Mouse (Mus musculus) heart, adult 2 months (tissue): ENCODE measurements around the gene Rps6ka1. TPM values are rescaled to one million over a fixed set of nuclear protein-coding genes. Genes with fewer than 3 reads are reported as not detected.
A peak's percentile ranks its signal among the peaks of the same experiment; 100 is the strongest.

ENCODE experiments used
- DNase-seq, 2 experiments: peaks; one replicate each; pipeline ENCODE4 v3.0.0; 2021
- H3K27ac ChIP-seq: fragments of 200-600 bp; 2 replicates; pipeline ENCODE4 v1.8.1; 2022
- H3K27me3 ChIP-seq: fragments of 200-500 bp; 2 replicates; pipeline ENCODE4 v1.6.1; 2012; ENCODE audit warnings: mild to moderate bottlenecking, low read length, inconsistent platforms, mixed read lengths; ENCODE audit not compliant: control insufficient read depth, insufficient read depth
- H3K36me3 ChIP-seq: fragments of 200-500 bp; 2 replicates; pipeline ENCODE4 v1.6.1; 2012; ENCODE audit warnings: low read length, inconsistent platforms; ENCODE audit not compliant: control insufficient read depth, insufficient read depth
- H3K4me1 ChIP-seq: fragments of 200-500 bp; 2 replicates; pipeline ENCODE4 v1.6.1; 2011; ENCODE audit warnings: low read length; ENCODE audit not compliant: control insufficient read depth, insufficient read depth
- H3K4me3 ChIP-seq: fragments of 200-600 bp; 2 replicates; pipeline ENCODE4 v1.8.1; 2022
- H3K79me2 ChIP-seq: fragments of 200-500 bp; replicated peaks from 2 replicates; pipeline ENCODE4 v1.6.1; 2012; ENCODE audit warnings: mild to moderate bottlenecking, inconsistent platforms, low read length, moderate library complexity, mixed read lengths; ENCODE audit not compliant: control insufficient read depth, insufficient read depth
- H3K9ac ChIP-seq: fragments of 200-500 bp; 2 replicates; pipeline ENCODE4 v1.6.1; 2012; ENCODE audit warnings: low read depth, mild to moderate bottlenecking, control low read depth, inconsistent platforms, low read length, mixed read lengths
- CTCF ChIP-seq: fragments of 200-600 bp; IDR thresholded peaks from 2 replicates; pipeline ENCODE4 v1.8.1; 2022; ENCODE audit warnings: antibody characterized with exemption, mild to moderate bottlenecking, moderate library complexity
- EP300 ChIP-seq: fragments of 200-500 bp; IDR thresholded peaks from 2 replicates; pipeline ENCODE4 v1.6.1; 2011; ENCODE audit warnings: low read depth, low read length, control low read depth; ENCODE audit not compliant: insufficient read depth
- POLR2A ChIP-seq: fragments of 200-500 bp; IDR thresholded peaks from 2 replicates; pipeline ENCODE4 v1.6.1; 2011; ENCODE audit warnings: mild to moderate bottlenecking, low read depth, low read length, control low read depth; ENCODE audit not compliant: insufficient read depth
- WGBS: fragments of 180-500 bp; shearing (Covaris S2); methylation state at CpG from one replicate; pipeline ENCODE4 v1.1.7; 2018; 5-methylcytosine and 5-hydroxymethylcytosine counted together
- intact Hi-C: fragments of 180-260 bp; cut with DNase I; formaldehyde crosslinking; loops from one replicate; pipeline ENCODE4 v1.15.1; 2025
- polyA plus RNA-seq: library from polyadenylated mRNA; depleted of rRNA; stranded (reverse); fragments of >200 nt; gene quantifications from 2 replicates; pipeline ENCODE4 v1.2.3, GENCODE M21; 2012
- total RNA-seq, 2 experiments: library from RNA; stranded (reverse); gene quantifications; 2 replicates each; pipeline ENCODE4 v1.2.3; 2021

Gene Rps6ka1
- total and polyA plus RNA-seq, 3 experiments = 4.4 to 7.1 (median 4.8) TPM

DNA sequence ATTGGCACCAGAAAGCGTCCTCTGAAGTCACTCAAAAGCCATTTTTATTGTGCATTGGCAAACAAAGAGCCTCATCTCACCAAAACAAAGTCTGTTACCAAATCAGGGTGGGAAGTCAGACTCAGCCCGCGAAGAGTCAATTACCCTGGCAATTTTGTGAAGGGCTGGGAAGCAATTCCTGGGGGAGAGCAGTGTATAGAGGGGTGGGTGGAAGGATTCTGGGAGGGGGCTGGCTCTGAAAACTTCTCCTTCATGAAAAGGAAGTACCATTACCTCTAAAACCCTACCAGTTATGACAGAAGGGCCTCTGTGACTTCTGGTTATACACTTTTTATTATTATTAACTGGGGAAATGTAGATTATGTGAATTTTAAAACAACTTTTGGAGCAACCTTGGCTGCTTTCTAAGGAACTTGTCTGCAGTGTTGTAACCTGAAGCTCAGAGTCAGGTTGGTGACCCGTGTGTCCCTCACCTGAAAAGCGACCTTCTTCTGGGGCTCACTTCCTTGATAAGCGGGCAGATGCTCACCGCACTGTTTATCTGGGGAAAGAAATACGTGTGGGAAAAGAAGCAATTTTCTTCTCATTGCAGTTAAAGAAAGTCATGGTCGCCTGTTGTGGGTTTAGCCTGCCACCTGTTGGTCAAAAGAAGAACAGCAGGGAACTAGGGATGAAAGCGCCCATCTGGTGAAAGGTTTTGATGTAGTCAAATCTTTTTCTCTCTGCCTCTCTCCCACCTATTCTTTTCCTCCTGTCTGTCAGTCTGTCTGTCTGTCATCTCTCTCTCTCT lies 58.1 kb downstream of the Rps6ka1 start:
- 10% methylated on average over 10 of the region's 10 CpGs for WGBS
- H3K27ac ChIP-seq = no peak overlapping the region
- H3K9ac ChIP-seq = no peak overlapping the region
- peak; percentile 69 to 78 for DNase-seq
- H3K4me1 ChIP-seq = peaks cover 2% of the 10 kb centered on the region
- H3K27me3 ChIP-seq = no peaks in the 10 kb centered on the region
- TF ChIP-seq POLR2A (no peak), EP300 (peak; percentile 60; the same call in 1 of the 2 replicates), CTCF (peak; percentile 93)
- intact Hi-C loops = loop anchor here (1.0 kb wide), 3 partner anchors 14 to 237 kb away; no protein-coding TSS in a partner anchor
- no peak overlapping the region for H3K4me3 ChIP-seq
- no peaks in the 10 kb centered on the region for H3K36me3 ChIP-seq
- no peaks in the 10 kb centered on the region for H3K79me2 ChIP-seq

DNA sequence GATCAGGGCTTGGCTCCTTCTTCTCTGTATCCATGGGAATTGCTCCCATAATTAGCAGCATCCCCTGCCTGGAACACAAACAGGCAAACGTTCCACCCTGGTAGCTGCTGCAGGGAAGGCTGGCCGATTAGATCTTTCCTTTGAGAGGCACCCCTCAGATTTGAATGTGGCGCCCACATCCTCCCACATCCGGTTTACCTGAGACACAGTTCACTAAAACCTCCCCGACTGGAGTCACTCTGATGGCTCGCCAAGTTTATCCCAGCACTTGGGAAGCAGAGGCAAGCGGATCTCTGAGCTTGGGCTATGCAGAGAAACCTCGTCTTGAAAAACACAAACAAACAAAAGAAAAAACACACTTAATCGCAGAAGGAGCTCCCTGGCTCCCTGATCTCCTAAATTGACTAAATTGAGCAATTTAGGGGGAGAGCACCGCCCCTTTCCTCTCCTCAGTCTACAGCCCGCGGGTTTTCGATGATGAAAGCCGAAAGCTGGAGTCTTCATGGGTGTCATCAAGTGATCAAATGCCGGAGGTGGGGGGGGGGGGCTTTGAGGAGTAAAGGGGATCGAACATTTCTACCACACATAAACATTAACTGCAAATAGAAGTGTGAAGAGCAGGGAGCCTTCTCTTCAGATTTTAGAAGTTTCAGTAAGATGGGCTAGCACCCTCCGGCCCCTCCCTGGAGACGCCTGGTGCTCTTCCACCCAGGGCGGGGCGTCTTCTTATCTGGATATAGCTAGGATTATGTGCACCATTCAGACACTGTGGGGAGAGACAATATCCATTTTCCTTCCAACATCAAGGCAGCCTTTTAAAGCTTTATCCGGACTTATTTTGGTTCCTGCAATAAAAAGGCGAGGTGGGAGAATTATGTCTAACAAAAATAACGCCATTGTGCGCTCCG lies 59.5 kb downstream of the Rps6ka1 start:
- Histone ChIP-seq H3K4me3 (no peak overlapping the region), H3K27me3 (no peaks in the 10 kb centered on the region), H3K4me1 (peaks cover 2% of the 10 kb centered on the region), H3K9ac (no peak overlapping the region), H3K36me3 (no peaks in the 10 kb centered on the region), H3K27ac (no peak overlapping the region), H3K79me2 (no peaks in the 10 kb centered on the region)
- intact Hi-C loops = no loop called here
- no peak for TF ChIP-seq EP300
- 28% methylated on average over 25 of the region's 25 CpGs for WGBS
- no peak for DNase-seq

GRCm38 (mm10) chr4:133827354-133827753 lies 60.2 kb downstream of the Rps6ka1 start:
- H3K9ac ChIP-seq = no peak overlapping the region
- H3K27ac ChIP-seq = no peak overlapping the region
- DNase-seq = no peak
- TF ChIP-seq EP300 (no peak), POLR2A (no peak), CTCF (no peak)
- H3K36me3 ChIP-seq = no peaks in the 10 kb centered on the region
- peaks cover 2% of the 10 kb centered on the region for H3K4me1 ChIP-seq
- intact Hi-C loops = no loop called here
- no peaks in the 10 kb centered on the region for H3K79me2 ChIP-seq
- WGBS = 80% methylated on average over 6 of the region's 6 CpGs
- H3K4me3 ChIP-seq = no peak overlapping the region
- no peaks in the 10 kb centered on the region for H3K27me3 ChIP-seq

GRCm38 (mm10) chr4:133825731-133826130 lies 61.9 kb downstream of the Rps6ka1 start:
- no peak for DNase-seq
- intact Hi-C loops = no loop called here
- 53% methylated on average over 3 of the region's 3 CpGs for WGBS

DNA sequence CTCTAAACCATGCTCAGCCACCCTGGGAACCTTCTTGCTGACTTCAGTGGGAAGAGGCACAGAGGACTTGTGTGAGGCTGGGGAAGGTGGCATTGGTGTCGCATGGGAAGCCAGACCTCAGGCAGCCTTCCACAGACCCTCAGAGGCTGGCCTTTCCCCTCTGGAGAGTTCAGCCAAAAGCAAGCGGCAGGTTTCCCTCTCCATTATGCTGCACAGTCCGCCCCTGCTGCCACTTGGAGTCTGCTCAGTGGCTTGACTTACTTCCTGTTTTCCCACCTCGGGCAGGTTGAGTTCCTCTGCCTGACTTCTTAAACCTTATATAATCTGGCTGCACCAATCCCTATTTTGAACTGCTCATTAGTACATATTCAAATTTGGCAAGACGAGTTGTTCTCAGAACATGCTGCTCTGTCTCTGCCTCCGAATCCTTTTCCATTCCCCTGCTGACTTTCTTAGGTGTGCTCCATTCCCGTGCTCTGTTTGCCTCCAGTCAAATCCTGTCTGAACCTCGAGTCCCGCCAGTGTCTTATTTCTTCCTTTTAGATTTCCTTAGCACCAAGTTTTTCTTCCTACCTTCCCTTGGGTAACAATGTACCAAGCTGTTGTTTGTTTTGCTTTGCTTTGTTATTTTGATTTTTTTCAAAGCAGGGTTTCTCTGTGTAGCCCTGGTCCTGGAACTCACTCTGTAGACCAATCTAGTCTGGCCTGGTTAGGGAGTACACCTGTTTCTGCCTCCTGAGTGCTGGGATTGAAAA lies 66.6 kb downstream of the Rps6ka1 start:
- H3K36me3 ChIP-seq = no peaks in the 10 kb centered on the region
- peak overlapping the region; percentile 69 for H3K9ac ChIP-seq
- WGBS = 41% methylated on average over 9 of the region's 9 CpGs
- no peaks in the 10 kb centered on the region for H3K79me2 ChIP-seq
- H3K27ac ChIP-seq = peak overlapping the region; percentile 64
- intact Hi-C loops = no loop called here
- no peak for TF ChIP-seq POLR2A
- no peak for TF ChIP-seq CTCF
- H3K4me3 ChIP-seq = peak overlapping the region; percentile 20; the same call in 1 of the 2 replicates
- H3K27me3 ChIP-seq = no peaks in the 10 kb centered on the region
- peak in 1 of 2 experiments; percentile 29 for DNase-seq
- peaks cover 6% of the 10 kb centered on the region for H3K4me1 ChIP-seq

More at GRCm38 (mm10) chr4:133825731-133826130, 61.9 kb downstream of the Rps6ka1 start:
- Histone ChIP-seq H3K9ac (no peak overlapping the region), H3K79me2 (no peaks in the 10 kb centered on the region), H3K4me3 (no peak overlapping the region), H3K36me3 (no peaks in the 10 kb centered on the region), H3K4me1 (peaks cover 2% of the 10 kb centered on the region), H3K27ac (no peak overlapping the region), H3K27me3 (no peaks in the 10 kb centered on the region)
- TF ChIP-seq POLR2A (no peak), EP300 (no peak), CTCF (no peak)
